Mouse (Mus musculus) embryonic facial prominence, embryonic 10.5 days (tissue): Measurements from ENCODE around the gene Pycard. TPM values are rescaled to one million over a fixed set of nuclear protein-coding genes. Genes with fewer than 3 reads are reported as not detected.

ENCODE experiments used
- DNase-seq: peaks from one replicate; pipeline ENCODE4 v3.0.0-alpha.2; 2017; ENCODE audit warnings: low spot score
- H3K27ac ChIP-seq: fragments of 300-500 bp; sonication (generic); replicated peaks from 2 replicates; pipeline ENCODE4 v1.5.1; 2016; ENCODE audit warnings: mild to moderate bottlenecking
- H3K27me3 ChIP-seq: fragments of 300-500 bp; sonication (generic); replicated peaks from 2 replicates; pipeline ENCODE4 v1.6.1; 2016; ENCODE audit warnings: low read depth, mild to moderate bottlenecking; ENCODE audit not compliant: poor library complexity, severe bottlenecking
- H3K36me3 ChIP-seq: fragments of 300-500 bp; sonication (generic); replicated peaks from 2 replicates; pipeline ENCODE4 v1.6.1; 2016; ENCODE audit warnings: mild to moderate bottlenecking, moderate library complexity
- H3K4me1 ChIP-seq: fragments of 300-500 bp; sonication (generic); 2 replicates; pipeline ENCODE4 v1.6.1; 2016
- H3K4me3 ChIP-seq: fragments of 300-500 bp; sonication (generic); 2 replicates; pipeline ENCODE4 v1.5.1; 2016; ENCODE audit warnings: mild to moderate bottlenecking, moderate library complexity
- H3K9me3 ChIP-seq: fragments of 300-500 bp; sonication (generic); 2 replicates; pipeline ENCODE4 v1.6.1; 2016; ENCODE audit warnings: mild to moderate bottlenecking
- WGBS: fragments of 180-500 bp; shearing (Covaris S2); methylation state at CpG from one replicate; pipeline ENCODE4 v1.1.7; 2016; 5-methylcytosine and 5-hydroxymethylcytosine counted together
- polyA plus RNA-seq: library from polyadenylated mRNA; unstranded; fragments of >200 nt; fragmentation: Nextera tagmentation; extraction: Ambion mirVana; gene quantifications from 2 replicates; pipeline ENCODE4 v1.2.1, GENCODE M21; 2016

Gene Pycard
- polyA plus RNA-seq, 1 experiment from 2014 or later = 6.2 TPM

DNA sequence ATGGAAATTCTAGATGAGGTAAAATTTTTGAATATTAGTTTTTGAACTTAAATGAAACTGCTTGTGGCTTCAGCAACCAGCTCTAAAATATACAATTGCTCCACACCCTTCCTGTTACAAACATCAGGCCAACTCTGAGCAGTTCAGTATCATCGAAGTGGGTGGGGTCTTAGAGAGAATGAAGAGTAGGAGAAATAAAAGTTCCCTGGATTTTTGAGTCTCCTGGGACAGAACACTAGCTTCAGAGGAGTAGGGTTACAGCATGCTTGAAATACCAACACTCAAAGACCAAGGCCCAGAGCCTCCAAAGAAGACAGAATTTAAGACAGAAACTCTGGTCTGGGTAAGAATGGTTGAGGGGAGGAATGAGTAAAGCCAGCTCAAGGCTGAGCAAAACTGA lies 5.8 kb upstream of the Pycard start:
- Histone ChIP-seq H3K4me1 (peaks cover 15% of the 10 kb centered on the region), H3K27ac (no peak overlapping the region), H3K4me3 (no peak overlapping the region), H3K36me3 (peaks cover 6% of the 10 kb centered on the region; the same call in 1 of the 2 replicates), H3K9me3 (no peaks in the 10 kb centered on the region), H3K27me3 (peaks cover 16% of the 10 kb centered on the region)
- WGBS = 71% methylated on average over 1 of the region's 1 CpGs
- DNase-seq = no peak

DNA sequence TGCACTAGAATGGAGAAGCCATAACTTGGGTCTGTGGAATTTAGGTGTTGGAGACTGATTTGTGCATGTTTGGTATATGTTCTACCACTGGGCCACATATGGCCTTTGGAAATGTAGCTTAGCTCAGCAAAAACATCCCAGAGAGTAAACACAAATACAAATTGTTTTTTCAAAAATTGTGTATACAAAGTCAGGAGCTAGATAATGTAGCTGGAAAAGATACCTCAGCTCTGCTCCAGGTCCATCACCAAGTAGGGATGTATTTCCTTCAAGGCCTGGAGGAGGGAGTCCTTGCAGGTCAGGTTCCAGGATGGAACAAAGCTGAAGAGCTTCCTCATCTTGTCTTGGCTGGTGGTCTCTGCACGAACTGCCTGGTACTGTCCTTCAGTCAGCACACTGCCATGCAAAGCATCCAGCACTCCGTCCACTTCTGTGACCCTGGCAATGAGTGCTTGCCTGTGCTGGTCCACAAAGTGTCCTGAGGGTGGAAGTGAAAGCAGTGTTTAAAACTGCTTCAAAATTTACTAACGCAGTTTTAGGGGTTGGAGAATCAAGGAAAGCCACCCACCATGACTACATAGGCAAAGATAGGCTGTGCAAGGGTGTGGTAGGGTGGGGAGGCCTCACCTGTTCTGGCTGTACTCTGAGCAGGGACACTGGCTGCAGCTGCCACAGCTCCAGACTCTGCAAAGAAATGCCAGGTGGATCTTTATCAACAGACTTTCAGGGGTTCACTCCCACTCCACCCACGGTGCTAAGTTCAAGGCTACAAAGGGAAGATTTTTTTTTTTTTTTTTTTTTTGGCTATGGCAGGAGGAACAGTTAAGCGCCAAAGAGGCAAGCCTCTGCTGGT lies 953 bp downstream of the Pycard start:
- Histone ChIP-seq H3K4me1 (peaks cover 19% of the 10 kb centered on the region), H3K9me3 (no peaks in the 10 kb centered on the region), H3K4me3 (peak overlapping the region; percentile 39), H3K36me3 (peaks cover 51% of the 10 kb centered on the region), H3K27me3 (no peaks in the 10 kb centered on the region), H3K27ac (no peak overlapping the region)
- 50% methylated on average over 5 of the region's 5 CpGs for WGBS
- no peak for DNase-seq

- DNase-seq = peak; percentile 74
- peaks cover 19% of the 10 kb centered on the region for H3K4me1 ChIP-seq
- no peak overlapping the region for H3K4me3 ChIP-seq
- 49% methylated on average over 6 of the region's 6 CpGs for WGBS
- peaks cover 58% of the 10 kb centered on the region for H3K36me3 ChIP-seq
- no peaks in the 10 kb centered on the region for H3K9me3 ChIP-seq
- no peak overlapping the region for H3K27ac ChIP-seq
- no peaks in the 10 kb centered on the region for H3K27me3 ChIP-seq
Measured at GRCm38 (mm10) chr7:127991643-127992487, 1.8 kb downstream of the Pycard start.

GRCm38 (mm10) chr7:127988904-127989303 lies 4.8 kb downstream of the Pycard start:
- Histone ChIP-seq H3K4me1 (peaks cover 19% of the 10 kb centered on the region), H3K27ac (no peak overlapping the region), H3K36me3 (peaks cover 83% of the 10 kb centered on the region), H3K4me3 (no peak overlapping the region), H3K9me3 (no peaks in the 10 kb centered on the region), H3K27me3 (no peaks in the 10 kb centered on the region)
- no peak for DNase-seq
- WGBS = 93% methylated on average over 1 of the region's 1 CpGs

DNA sequence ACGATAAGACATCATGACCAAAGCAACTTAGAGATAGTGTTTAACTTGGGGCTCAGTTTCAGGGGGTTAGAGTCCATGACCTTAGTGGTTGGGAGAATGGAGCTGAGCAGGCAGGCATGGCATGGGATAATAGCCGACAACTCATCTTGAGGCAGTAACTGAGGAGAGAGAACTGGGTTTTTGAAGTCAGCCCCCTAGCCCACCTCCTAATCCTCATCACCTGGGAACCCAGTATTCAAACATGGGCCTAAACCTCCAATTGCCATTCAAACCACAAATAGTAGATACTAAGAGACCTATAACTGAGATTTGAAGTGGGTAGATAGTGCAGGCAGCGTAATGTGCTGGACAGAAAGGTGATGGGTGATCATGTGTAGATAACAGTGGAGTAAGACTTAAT lies 13.1 kb downstream of the Pycard start:
- no peaks in the 10 kb centered on the region for H3K4me1 ChIP-seq
- no peak overlapping the region for H3K4me3 ChIP-seq
- no peak overlapping the region for H3K27ac ChIP-seq
- H3K36me3 ChIP-seq = peaks cover 100% of the 10 kb centered on the region
- 93% methylated on average over 3 of the region's 3 CpGs for WGBS
- H3K9me3 ChIP-seq = no peaks in the 10 kb centered on the region
- DNase-seq = no peak
- no peaks in the 10 kb centered on the region for H3K27me3 ChIP-seq

DNA sequence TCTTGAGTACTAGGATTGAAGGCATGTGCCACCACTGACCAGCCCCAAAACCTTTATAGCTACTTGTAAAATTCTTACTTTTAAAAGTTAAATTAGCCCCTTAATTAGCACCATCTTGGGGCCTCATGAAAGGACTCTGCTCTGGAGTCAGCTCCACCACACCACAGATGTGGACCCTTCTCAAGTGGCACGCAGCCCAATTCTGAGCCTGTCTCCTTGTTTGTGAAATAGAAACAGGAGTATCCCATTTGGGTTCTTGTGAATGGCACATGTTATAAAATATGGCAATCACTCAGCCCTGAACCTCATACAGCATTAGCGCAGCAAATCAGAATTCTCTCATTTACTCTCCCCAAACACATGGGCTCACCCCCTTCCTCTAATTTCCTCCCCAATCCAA lies 14.8 kb downstream of the Pycard start:
- Histone ChIP-seq H3K9me3 (no peaks in the 10 kb centered on the region), H3K4me1 (0 out of 2 replicates have a peak, but pooled peaks cover 4% of the 10 kb centered on the region), H3K36me3 (peaks cover 100% of the 10 kb centered on the region), H3K27me3 (no peaks in the 10 kb centered on the region), H3K4me3 (no peak overlapping the region), H3K27ac (no peak overlapping the region)
- 97% methylated on average over 2 of the region's 2 CpGs for WGBS
- no peak for DNase-seq

DNA sequence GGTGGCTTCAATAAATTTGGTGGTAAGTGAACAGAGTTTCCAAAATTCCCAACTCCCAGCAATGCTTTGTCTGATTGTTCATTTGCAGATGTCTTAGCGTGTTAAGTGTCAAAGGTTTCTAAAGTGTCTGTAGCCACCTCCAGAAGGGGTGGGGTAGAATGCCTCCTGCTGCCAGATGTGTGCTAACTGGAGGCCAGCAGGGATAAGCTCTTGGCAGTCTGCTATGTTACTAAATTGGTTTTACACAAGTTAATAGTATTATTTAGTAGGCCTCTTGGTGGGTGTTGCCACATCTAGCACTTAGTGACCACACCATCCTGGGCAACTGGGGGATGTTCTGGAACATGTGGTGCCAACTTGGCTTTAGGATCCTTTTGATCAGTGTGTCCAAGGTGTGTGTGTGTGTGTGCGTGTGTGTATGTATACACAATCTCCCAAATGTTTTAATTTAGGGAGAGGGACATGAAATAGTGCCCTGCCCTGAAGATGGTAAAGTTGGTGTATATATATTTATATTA lies 19.2 kb downstream of the Pycard start:
- no peaks in the 10 kb centered on the region for H3K9me3 ChIP-seq
- H3K36me3 ChIP-seq = peaks cover 100% of the 10 kb centered on the region
- 83% methylated on average over 2 of the region's 2 CpGs for WGBS

DNA sequence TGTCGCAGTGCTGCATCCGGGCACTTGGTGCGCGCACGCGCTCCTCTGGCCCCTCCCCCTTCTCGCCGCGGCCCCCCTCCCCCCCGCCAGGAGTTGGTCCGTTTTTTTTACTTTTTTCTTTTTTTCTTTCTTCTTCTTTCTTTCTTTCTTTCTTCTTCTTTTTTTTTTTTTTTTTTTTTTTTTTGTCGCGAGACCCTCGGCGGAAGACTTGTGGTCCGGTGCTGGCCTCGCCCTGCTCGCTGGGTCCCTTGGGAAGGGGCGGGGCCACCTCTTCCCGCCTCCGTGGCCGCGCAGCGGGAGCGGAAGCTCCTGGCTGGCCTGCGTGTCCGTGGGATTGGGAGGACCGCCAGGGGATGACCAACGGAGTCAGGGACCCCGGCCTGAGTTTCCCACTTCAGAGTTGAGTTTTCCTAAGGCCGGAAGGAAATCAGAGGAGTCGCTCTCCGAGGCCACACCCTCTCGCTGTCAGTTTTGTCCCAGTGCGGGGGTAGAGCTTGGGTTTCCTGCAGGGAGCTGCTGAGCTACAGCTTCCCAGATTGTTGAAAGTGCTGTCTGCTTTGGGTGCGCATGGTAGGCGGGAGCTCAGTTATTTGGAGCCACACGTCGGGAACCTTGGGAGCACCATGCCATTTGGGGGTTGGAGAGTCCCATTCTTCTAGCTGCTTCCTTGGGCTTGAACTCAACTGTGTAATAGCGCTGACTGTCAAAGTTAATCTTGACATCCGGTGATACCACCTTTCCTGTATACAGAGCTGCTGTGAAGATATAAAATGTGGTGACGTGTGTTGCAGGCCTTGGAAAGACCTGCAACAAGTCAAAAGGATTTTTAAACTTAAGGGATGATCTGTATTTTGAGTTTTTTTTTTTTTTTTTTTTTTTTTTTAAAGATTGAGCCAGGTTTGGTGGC lies 25.5 kb downstream of the Pycard start:
- Histone ChIP-seq H3K9me3 (no peaks in the 10 kb centered on the region), H3K27me3 (no peaks in the 10 kb centered on the region), H3K27ac (peak overlapping the region; percentile 100), H3K4me3 (peak overlapping the region; percentile 100), H3K36me3 (peaks cover 48% of the 10 kb centered on the region), H3K4me1 (peaks cover 30% of the 10 kb centered on the region)
- peak; percentile 89 for DNase-seq
- WGBS = under 1% methylated on average over 42 of the region's 42 CpGs

More for the DNA sequence above, 19.2 kb downstream of the Pycard start:
- no peak for DNase-seq
- no peaks in the 10 kb centered on the region for H3K27me3 ChIP-seq
- no peak overlapping the region for H3K4me3 ChIP-seq
- H3K27ac ChIP-seq = no peak overlapping the region
- H3K4me1 ChIP-seq = peaks cover 14% of the 10 kb centered on the region

DNA sequence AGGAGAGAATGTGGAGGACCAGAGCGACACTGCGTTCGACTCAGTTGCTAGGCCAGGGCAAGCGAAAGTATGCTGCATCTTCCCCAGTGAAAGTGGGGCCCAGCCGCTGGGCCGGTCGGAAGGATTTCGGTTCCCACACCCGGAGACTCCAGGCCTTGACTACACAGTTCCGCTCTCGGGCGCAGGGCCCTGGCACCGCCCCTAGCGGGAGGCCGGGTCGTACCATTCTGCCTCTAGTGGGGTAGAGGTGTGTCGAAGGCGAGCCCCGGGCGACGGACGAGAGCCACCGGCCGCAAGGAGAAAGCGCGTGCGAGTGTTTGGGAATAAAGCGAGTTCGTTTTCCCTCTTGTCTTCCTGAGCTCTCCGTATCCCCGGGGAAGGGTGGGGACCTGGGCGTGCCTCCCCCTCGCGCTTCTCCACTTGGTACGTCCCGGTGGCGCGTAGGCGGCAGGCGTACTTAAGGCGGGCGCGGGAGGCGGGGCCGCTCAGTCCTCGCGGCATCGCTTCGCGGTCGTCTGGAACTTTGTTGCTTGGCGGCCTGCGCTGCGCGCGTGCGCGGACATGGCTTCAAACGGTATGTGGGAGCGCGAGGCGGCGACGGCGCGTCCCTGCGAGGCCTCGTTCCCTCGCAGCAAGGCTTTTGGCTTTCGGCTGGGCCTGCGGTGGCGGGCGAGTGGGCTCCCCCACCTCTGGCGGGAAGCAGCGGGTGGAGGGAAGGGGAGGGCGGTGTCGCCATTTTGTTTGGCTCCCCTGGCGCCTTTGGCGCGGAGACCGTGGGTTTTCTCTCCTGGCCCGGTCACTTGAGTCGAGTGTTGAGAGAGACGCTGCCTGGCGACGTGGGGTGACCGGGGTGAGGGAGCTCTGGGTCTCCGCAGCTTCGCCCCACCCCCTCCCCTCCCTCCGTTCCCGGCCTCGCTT lies 26.4 kb downstream of the Pycard start, which contains the start of gene Fus:
TSS of gene Fus (plus strand) at position 454 of the 918 bp plus-strand sequence.
- peak within 1 kb of the TSS; percentile 100 for H3K4me3 ChIP-seq
- under 1% methylated on average over 92 of the region's 92 CpGs for WGBS

GRCm38 (mm10) chr7:127966371-127966918 lies 27.2 kb downstream of the Pycard start:
- WGBS = 13% methylated on average over 10 of the region's 10 CpGs
- DNase-seq = peak; percentile 37
- Histone ChIP-seq H3K36me3 (peaks cover 31% of the 10 kb centered on the region), H3K4me3 (peak overlapping the region; percentile 100), H3K27ac (peak overlapping the region; percentile 100), H3K9me3 (no peaks in the 10 kb centered on the region), H3K27me3 (no peaks in the 10 kb centered on the region), H3K4me1 (peaks cover 27% of the 10 kb centered on the region)

More for the DNA sequence above, 26.4 kb downstream of the Pycard start, which contains the start of gene Fus:
- peak; percentile 94 for DNase-seq
- peaks cover 39% of the 10 kb centered on the region for H3K36me3 ChIP-seq
- H3K27ac ChIP-seq = peak within 1 kb of the TSS; percentile 100
- H3K27me3 ChIP-seq = no peaks in the 10 kb centered on the region
- H3K4me1 ChIP-seq = peaks cover 27% of the 10 kb centered on the region
- no peaks in the 10 kb centered on the region for H3K9me3 ChIP-seq

DNA sequence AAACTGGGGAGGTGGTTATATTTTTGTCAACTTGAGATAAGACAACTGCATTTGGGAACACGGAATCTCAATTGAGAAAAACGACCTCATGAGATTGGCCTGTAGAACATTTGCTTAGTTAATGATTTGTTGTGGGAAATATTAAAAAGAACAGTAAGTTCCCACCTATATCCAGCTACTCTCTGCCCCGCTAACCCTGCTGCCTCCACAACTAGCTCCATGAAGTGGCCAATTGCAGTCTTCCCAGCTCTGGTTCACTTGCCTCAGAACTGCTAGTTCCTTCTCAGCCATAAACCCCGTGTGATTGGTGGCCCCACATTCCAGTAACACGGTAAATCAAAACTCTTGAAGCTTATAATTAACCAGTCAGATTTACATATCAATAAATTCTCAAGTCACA lies 34.3 kb downstream of the Pycard start:
- H3K9me3 ChIP-seq = no peaks in the 10 kb centered on the region
- H3K27ac ChIP-seq = no peak overlapping the region
- H3K4me1 ChIP-seq = no peaks in the 10 kb centered on the region
- no peak overlapping the region for H3K4me3 ChIP-seq
- H3K36me3 ChIP-seq = no peaks in the 10 kb centered on the region
- WGBS = 68% methylated on average over 5 of the region's 5 CpGs
- DNase-seq = no peak
- no peaks in the 10 kb centered on the region for H3K27me3 ChIP-seq
